Mouse (Mus musculus): ENCODE data around the gene Ephb3.

GRCm38 (mm10) chr16:21247871-21248712 is 43.5 kb downstream of the Ephb3 start:
- TF ChIP-seq POLR2A (IDR thresholded peaks at IDR 0.05; ENCODE audit: borderline replicate concordance, control insufficient read depth, low read depth, low read length) = no peak
- TF ChIP-seq CTCF (IDR thresholded peaks at IDR 0.05; ENCODE audit: control insufficient read depth, insufficient read depth, low read length) = no peak

Measured in bone marrow, adult 2 months (tissue).